9 mouse cellular contexts compared by ENCODE assay signal in the genomic region with DNA sequence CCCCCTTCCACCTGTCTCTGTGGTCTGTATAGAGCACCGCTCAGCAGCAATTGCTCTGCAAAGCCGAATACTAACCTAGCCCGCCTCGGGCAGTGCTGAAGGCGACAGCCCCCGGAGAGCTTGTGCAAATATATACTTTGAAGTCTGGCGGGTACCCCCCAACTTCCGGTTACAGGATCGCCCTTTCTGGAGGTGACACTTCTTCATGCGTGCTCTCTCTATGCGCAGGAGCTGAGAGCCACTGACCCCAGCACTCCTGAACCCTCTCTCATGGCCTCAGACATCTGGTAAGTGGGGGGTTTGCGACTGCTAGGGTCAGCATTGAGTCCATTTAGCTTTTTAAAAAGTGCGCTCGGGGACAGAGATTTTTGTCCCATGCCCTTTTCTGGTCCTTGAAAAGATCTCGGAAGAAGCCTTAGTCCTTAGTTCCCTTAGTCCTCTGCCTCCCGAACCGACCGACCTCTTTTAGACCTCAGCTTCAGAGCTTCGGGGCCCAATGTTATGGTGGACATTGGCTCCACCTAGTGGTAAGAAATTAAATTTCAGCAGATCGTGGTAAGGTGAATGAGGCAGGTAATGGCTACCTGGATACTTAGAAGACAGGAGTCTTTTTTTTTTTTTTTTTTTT. TPM values are rescaled to one million over a fixed set of nuclear protein-coding genes. Genes with fewer than 3 reads are reported as not detected.
DNase-seq lines count a peak whose midpoint lies in the region; ATAC-seq and TF ChIP-seq lines count a peak whose summit lies in the region.
"Had no signal": no experiment of that assay in that cellular context is flagged by ENCODE, and none has a peak within 500 bp of the region (broad histone marks: within the 10 kb centered on the region; RNA-seq: fewer than 3 reads in every experiment).

No protein-coding gene starts in this region.

- peak; percentile 82 for TF ChIP-seq CTCF in kidney, postnatal 0 days (IDR thresholded peaks at IDR 0.05; ENCODE audit: low read depth)
- peak; percentile 76 for TF ChIP-seq CTCF in liver, embryonic 14.5 days (IDR thresholded peaks at IDR 0.05; ENCODE audit: low read depth)

- H3K9ac ChIP-seq in heart, embryonic 15.5 days = peak overlapping the region; percentile 32; the same call in 1 of the 2 replicates
- H3K9ac ChIP-seq in kidney, postnatal 0 days (ENCODE audit: low read depth, low read length) = peak overlapping the region; percentile 29; the same call in 1 of the 2 replicates
- no peak overlapping the region for H3K9ac ChIP-seq in liver, embryonic 14.5 days (replicated peaks)

- TF ChIP-seq EP300 in liver, embryonic 14.5 days (IDR thresholded peaks at IDR 0.05; ENCODE audit: low read depth) = no peak

- H3K4me1 ChIP-seq in heart, embryonic 15.5 days (replicated peaks) = peaks cover 10% of the 10 kb centered on the region
- H3K4me1 ChIP-seq in kidney, postnatal 0 days (replicated peaks; ENCODE audit: insufficient read depth, low read length) = no peaks in the 10 kb centered on the region
- H3K4me1 ChIP-seq in liver, embryonic 14.5 days (replicated peaks; ENCODE audit: control insufficient read depth in 2 of 2, insufficient read depth in 2 of 2, low read length in 1 of 2) = no peaks in the 10 kb centered on the region

- H3K27me3 ChIP-seq in heart, embryonic 15.5 days = peaks cover 38% of the 10 kb centered on the region
- H3K27me3 ChIP-seq in kidney, postnatal 0 days (ENCODE audit: insufficient read depth, low read length) = peaks cover 4% of the 10 kb centered on the region; the same call in 1 of the 2 replicates
- peaks cover 7% of the 10 kb centered on the region for H3K27me3 ChIP-seq in liver, embryonic 14.5 days (ENCODE audit: control insufficient read depth, insufficient read depth, low read length)

- H3K36me3 ChIP-seq in heart, embryonic 15.5 days = no peaks in the 10 kb centered on the region
- no peaks in the 10 kb centered on the region for H3K36me3 ChIP-seq in kidney, postnatal 0 days (ENCODE audit: insufficient read depth, low read length)
- H3K36me3 ChIP-seq in liver, embryonic 14.5 days (replicated peaks; ENCODE audit: control insufficient read depth, insufficient read depth, low read depth) = no peaks in the 10 kb centered on the region

- no peaks in the 10 kb centered on the region for H3K9me3 ChIP-seq in heart, embryonic 15.5 days (replicated peaks)
- H3K9me3 ChIP-seq in kidney, postnatal 0 days (replicated peaks; ENCODE audit: low read length) = no peaks in the 10 kb centered on the region
- no peaks in the 10 kb centered on the region for H3K9me3 ChIP-seq in liver, embryonic 14.5 days (ENCODE audit: control insufficient read depth, low read length)

- peak overlapping the region; percentile 67 for H3K4me2 ChIP-seq in heart, embryonic 15.5 days
- peak overlapping the region; percentile 57 for H3K4me2 ChIP-seq in kidney, postnatal 0 days (ENCODE audit: low read length)
- peak overlapping the region; percentile 39 for H3K4me2 ChIP-seq in liver, embryonic 14.5 days (ENCODE audit: low read depth)

- peak overlapping the region; percentile 37 for H3K4me3 ChIP-seq in heart, embryonic 15.5 days
- peak overlapping the region; percentile 13; the same call in 1 of the 2 replicates for H3K4me3 ChIP-seq in kidney, postnatal 0 days (replicated peaks; ENCODE audit: low read depth, low read length)
- peak overlapping the region in 1 of 2 experiments; percentile 2; a peak in 2 of 4 replicates for H3K4me3 ChIP-seq in liver, embryonic 14.5 days (ENCODE audit: insufficient read depth in 1 of 2, low read depth in 2 of 2, low read length in 2 of 2)
- H3K4me3 ChIP-seq: erythroblast, embryonic 14.5 days had no signal

- peak; percentile 54; the same call in 1 of the 2 replicates for ATAC-seq in heart, embryonic 15.5 days (replicated peaks; ENCODE audit: insufficient number of reproducible peaks, insufficient read depth, low FRiP score, low read depth)
- ATAC-seq in kidney, postnatal 0 days (replicated peaks; ENCODE audit: low FRiP score, low read depth) = peak; percentile 67
- no peak for ATAC-seq in liver, embryonic 14.5 days (ENCODE audit: insufficient read depth)

- no peak overlapping the region for H3K27ac ChIP-seq in heart, embryonic 15.5 days
- H3K27ac ChIP-seq in kidney, postnatal 0 days = no peak overlapping the region
- no peak overlapping the region for H3K27ac ChIP-seq in liver, embryonic 14.5 days

- WGBS in heart, embryonic 15.5 days = 2% methylated on average over 20 of the region's 20 CpGs
- 2% methylated on average over 20 of the region's 20 CpGs for WGBS in kidney, postnatal 0 days
- WGBS in liver, embryonic 14.5 days (ENCODE audit: insufficient replicate concordance) = 1% methylated on average over 20 of the region's 20 CpGs

- peak; percentile 71 to 77 for DNase-seq in B cell, adult 2 months
- DNase-seq in WW6 (ENCODE audit: low read depth, low spot score) = peak; percentile 61
- DNase-seq in embryo, embryonic 11.5 days (ENCODE audit: low read depth, low spot score) = peak; percentile 60
- peak; percentile 87 for DNase-seq in kidney, postnatal 0 days (ENCODE audit: low spot score)
- DNase-seq in liver, embryonic 14.5 days (ENCODE audit: low read depth in 3 of 3, low spot score in 3 of 3) = peak; percentile 14 to 29 (median 26)
- peak; percentile 61 for DNase-seq in neural tube, embryonic 10.5 days (ENCODE audit: extremely low spot score, low spot score)
- peak; percentile 92 for DNase-seq in thymus, postnatal 0 days (ENCODE audit: low spot score)

RNA-seq across cellular contexts. Expression of a gene that starts 8.1 kb away (rescaled TPM):
- 0.29 and 1.3 TPM in 2 replicates for polyA plus RNA-seq in heart, embryonic 15.5 days (2015; fragmentation: Nextera tagmentation; extraction: Ambion mirVana)
- polyA plus RNA-seq in kidney, postnatal 0 days (2015; fragmentation: Nextera tagmentation; extraction: Ambion mirVana) = 0.31 and 0.64 TPM in 2 replicates
- polyA plus RNA-seq in liver, embryonic 14.5 days (2012; rRNA removed) = 0.32 and 0.37 TPM in 2 replicates
- polyA plus RNA-seq in liver, embryonic 14.5 days (2014; fragmentation: Nextera tagmentation; extraction: Ambion mirVana) = 0.49 and 0.55 TPM in 2 replicates
- 2.2 and 2.7 TPM in 2 replicates for polyA plus RNA-seq in thymus, postnatal 0 days (2015; fragmentation: Nextera tagmentation; extraction: Ambion mirVana)

RNA-seq across cellular contexts. Expression of a gene that starts 58.2 kb away (rescaled TPM):
- 0.58 and 0.66 TPM in 2 replicates for polyA plus RNA-seq in heart, embryonic 15.5 days (2015; fragmentation: Nextera tagmentation; extraction: Ambion mirVana)
- polyA plus RNA-seq in kidney, postnatal 0 days (2015; fragmentation: Nextera tagmentation; extraction: Ambion mirVana) = 0.46 and 0.80 TPM in 2 replicates
- polyA plus RNA-seq in liver, embryonic 14.5 days (2012; rRNA removed) = 0.08 and 0.14 TPM in 2 replicates
- polyA plus RNA-seq in liver, embryonic 14.5 days (2014; fragmentation: Nextera tagmentation; extraction: Ambion mirVana) = not detected in 2 replicates
- 3.4 and 4.0 TPM in 2 replicates for polyA plus RNA-seq in thymus, postnatal 0 days (2015; fragmentation: Nextera tagmentation; extraction: Ambion mirVana)

Comparison
In these comparisons a context has a peak if more than half of its experiments do, and no peak if none do; other contexts are left out.
1. DNase-seq: peak in every context shown above with its lines; median percentile 92 in thymus, postnatal 0 days; 87 in kidney, postnatal 0 days; 74 in B cell, adult 2 months; 61 in WW6; 61 in neural tube, embryonic 10.5 days; 60 in embryo, embryonic 11.5 days; 26 in liver, embryonic 14.5 days.